Mouse (Mus musculus) layer of hippocampus, adult 11-12 months (tissue): ENCODE data around the gene 9130019O22Rik.

ENCODE experiments used
- DNase-seq: peaks from one replicate; pipeline ENCODE4 v3.0.0; 2022; ENCODE audit warnings: low spot score

9130019O22Rik gene

GRCm38 (mm10) chr7:127341356-127341755, 45.6 kb downstream of the 9130019O22Rik start:
- DNase-seq, result no peak

GRCm38 (mm10) chr7:127337636-127338035, 49.3 kb downstream of the 9130019O22Rik start:
- no peak for DNase-seq

GRCm38 (mm10) chr7:127335604-127336003, 51.4 kb downstream of the 9130019O22Rik start:
- no peak for DNase-seq

GRCm38 (mm10) chr7:127333240-127333639, 53.7 kb downstream of the 9130019O22Rik start:
- no peak for DNase-seq
